Mouse (Mus musculus): ENCODE measurements at regions not wholly inside any gene's neighbourhood (a gene's known extent, or its start where the extent isn't known, plus 50 kb on each side); places are given as distances from the start of the nearest gene placed in this dataset.

GRCm38 (mm10) chr2:106318695-106319266 is 315.4 kb upstream of the Dnajc24 start:
- DNase-seq (ENCODE audit: low spot score in 2 of 2) = no peak

- no peak for DNase-seq (ENCODE audit: low spot score in 2 of 2)
Observed at GRCm38 (mm10) chr2:106346781-106347180, 343.4 kb upstream of the Dnajc24 start.

- no peak for DNase-seq (ENCODE audit: low spot score in 2 of 2)
Observed at GRCm38 (mm10) chr2:106347249-106347648, 343.9 kb upstream of the Dnajc24 start.

GRCm38 (mm10) chr2:106355565-106355964 is 337.5 kb upstream of the Mpped2 start:
- no peak for DNase-seq (ENCODE audit: low spot score in 2 of 2)

GRCm38 (mm10) chr2:106355984-106356547 is 337.0 kb upstream of the Mpped2 start:
- peak; percentile 45 to 70 for DNase-seq (ENCODE audit: low spot score in 2 of 2)

GRCm38 (mm10) chr2:106368641-106369040 is 324.4 kb upstream of the Mpped2 start:
- no peak for DNase-seq (ENCODE audit: low spot score in 2 of 2)

GRCm38 (mm10) chr2:106383415-106384285 is 309.4 kb upstream of the Mpped2 start:
- no peak for DNase-seq (ENCODE audit: low spot score in 2 of 2)

- DNase-seq (ENCODE audit: low spot score in 2 of 2) = no peak
Observed at GRCm38 (mm10) chr2:106384286-106384595, 308.8 kb upstream of the Mpped2 start.

GRCm38 (mm10) chr2:106384842-106385241 is 308.2 kb upstream of the Mpped2 start:
- no peak for DNase-seq (ENCODE audit: low spot score in 2 of 2)

GRCm38 (mm10) chr2:106412158-106412557 is 280.9 kb upstream of the Mpped2 start:
- DNase-seq (ENCODE audit: low spot score in 2 of 2) = no peak

GRCm38 (mm10) chr2:106415474-106416019 is 277.5 kb upstream of the Mpped2 start:
- DNase-seq (ENCODE audit: low spot score in 2 of 2) = no peak

GRCm38 (mm10) chr2:106418181-106418580 is 274.9 kb upstream of the Mpped2 start:
- no peak for DNase-seq (ENCODE audit: low spot score in 2 of 2)

GRCm38 (mm10) chr2:106424974-106425373 is 268.1 kb upstream of the Mpped2 start:
- DNase-seq (ENCODE audit: low spot score in 2 of 2) = no peak

GRCm38 (mm10) chr2:106425451-106425881 is 267.6 kb upstream of the Mpped2 start:
- no peak for DNase-seq (ENCODE audit: low spot score in 2 of 2)

GRCm38 (mm10) chr2:106426010-106426409 is 267.1 kb upstream of the Mpped2 start:
- no peak for DNase-seq (ENCODE audit: low spot score in 2 of 2)

GRCm38 (mm10) chr2:106427237-106427636 is 265.8 kb upstream of the Mpped2 start:
- DNase-seq (ENCODE audit: low spot score in 2 of 2) = no peak

GRCm38 (mm10) chr2:106428909-106429308 is 264.2 kb upstream of the Mpped2 start:
- DNase-seq (ENCODE audit: low spot score in 2 of 2) = no peak

GRCm38 (mm10) chr2:106431141-106431540 is 261.9 kb upstream of the Mpped2 start:
- DNase-seq (ENCODE audit: low spot score in 2 of 2) = peak; percentile 71 to 74

- DNase-seq (ENCODE audit: low spot score in 2 of 2) = no peak
Observed at GRCm38 (mm10) chr2:106431637-106432199, 261.4 kb upstream of the Mpped2 start.

GRCm38 (mm10) chr2:106436136-106436535 is 256.9 kb upstream of the Mpped2 start:
- no peak for DNase-seq (ENCODE audit: low spot score in 2 of 2)

- no peak for DNase-seq (ENCODE audit: low spot score in 2 of 2)
Observed at GRCm38 (mm10) chr2:106454310-106454974, 238.6 kb upstream of the Mpped2 start.

- no peak for DNase-seq (ENCODE audit: low spot score in 2 of 2)
Observed at GRCm38 (mm10) chr2:106455039-106455438, 238.0 kb upstream of the Mpped2 start.
